Mouse (Mus musculus) hindbrain, embryonic 10.5 days (tissue): ENCODE data around the gene Tmem132e. TPM values are rescaled to one million over a fixed set of nuclear protein-coding genes. Genes with fewer than 3 reads are reported as not detected.
A peak's percentile ranks its signal among the peaks of the same experiment; 100 is the strongest.

Experiments used
- DNase-seq: peaks from one replicate; pipeline ENCODE4 v3.0.0-alpha.2; 2017; ENCODE audit warnings: low spot score
- H3K27ac ChIP-seq: fragments of 300-500 bp; sonication (generic); 2 replicates; pipeline ENCODE4 v1.5.1; 2016; ENCODE audit warnings: mild to moderate bottlenecking, moderate library complexity
- H3K27me3 ChIP-seq: fragments of 300-500 bp; sonication (generic); 2 replicates; pipeline ENCODE4 v1.6.1; 2016; ENCODE audit warnings: mild to moderate bottlenecking; ENCODE audit not compliant: poor library complexity, insufficient read depth, severe bottlenecking
- H3K36me3 ChIP-seq: fragments of 300-500 bp; sonication (generic); 2 replicates; pipeline ENCODE4 v1.6.1; 2016; ENCODE audit warnings: mild to moderate bottlenecking, moderate library complexity
- H3K4me1 ChIP-seq: fragments of 300-500 bp; sonication (generic); replicated peaks from 2 replicates; pipeline ENCODE4 v1.6.1; 2016; ENCODE audit warnings: mild to moderate bottlenecking
- H3K4me3 ChIP-seq: fragments of 300-500 bp; sonication (generic); 2 replicates; pipeline ENCODE4 v1.5.1; 2016; ENCODE audit warnings: mild to moderate bottlenecking, moderate library complexity
- H3K9me3 ChIP-seq: fragments of 300-500 bp; sonication (generic); 2 replicates; pipeline ENCODE4 v1.6.1; 2016; ENCODE audit warnings: mild to moderate bottlenecking, moderate library complexity
- WGBS: fragments of 180-500 bp; shearing (Covaris S2); methylation state at CpG from one replicate; pipeline ENCODE4 v1.1.7; 2016; 5-methylcytosine and 5-hydroxymethylcytosine counted together
- polyA plus RNA-seq: library from polyadenylated mRNA; unstranded; fragments of >200 nt; fragmentation: Nextera tagmentation; extraction: Ambion mirVana; gene quantifications from 2 replicates; pipeline ENCODE4 v1.2.1, GENCODE M21; 2016

Tmem132e gene
- polyA plus RNA-seq, 1 experiment from 2014 or later, result 1.4 TPM

DNA sequence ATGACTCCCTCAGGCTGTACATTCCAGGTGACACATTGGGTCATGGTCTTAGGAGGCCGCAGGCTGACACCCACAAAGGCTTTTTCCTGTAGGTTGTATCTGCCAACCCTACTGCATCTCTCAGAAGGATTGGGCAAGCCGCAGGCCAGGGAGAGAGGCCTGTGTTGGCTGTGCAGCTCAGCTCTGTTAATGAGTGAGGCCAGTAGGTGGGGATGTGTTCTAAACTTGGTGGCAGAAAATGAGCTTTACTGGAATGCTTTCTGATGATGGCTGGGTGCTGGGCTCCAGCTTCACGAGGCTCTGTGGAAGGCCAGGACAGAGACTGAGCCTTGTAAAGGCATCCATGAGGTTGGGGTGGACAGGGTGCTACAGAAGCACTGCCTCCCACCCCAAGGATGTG, 3.6 kb downstream of the Tmem132e start:
- no peaks in the 10 kb centered on the region for H3K36me3 ChIP-seq
- no peak overlapping the region for H3K27ac ChIP-seq
- WGBS, result 69% methylated on average over 3 of the region's 3 CpGs
- peaks cover 52% of the 10 kb centered on the region for H3K4me1 ChIP-seq
- no peak for DNase-seq
- H3K4me3 ChIP-seq, result no peak overlapping the region
- H3K27me3 ChIP-seq, result peaks cover 100% of the 10 kb centered on the region
- no peaks in the 10 kb centered on the region for H3K9me3 ChIP-seq

- Histone ChIP-seq H3K27me3 (peaks cover 95% of the 10 kb centered on the region), H3K4me1 (peaks cover 23% of the 10 kb centered on the region; the same call in 1 of the 2 replicates), H3K36me3 (no peaks in the 10 kb centered on the region), H3K9me3 (no peaks in the 10 kb centered on the region), H3K4me3 (no peak overlapping the region), H3K27ac (no peak overlapping the region)
- DNase-seq, result peak; percentile 41
- WGBS, result 10% methylated on average over 3 of the region's 3 CpGs
Measured at GRCm38 (mm10) chr11:82399621-82400020, 10.9 kb downstream of the Tmem132e start.

DNA sequence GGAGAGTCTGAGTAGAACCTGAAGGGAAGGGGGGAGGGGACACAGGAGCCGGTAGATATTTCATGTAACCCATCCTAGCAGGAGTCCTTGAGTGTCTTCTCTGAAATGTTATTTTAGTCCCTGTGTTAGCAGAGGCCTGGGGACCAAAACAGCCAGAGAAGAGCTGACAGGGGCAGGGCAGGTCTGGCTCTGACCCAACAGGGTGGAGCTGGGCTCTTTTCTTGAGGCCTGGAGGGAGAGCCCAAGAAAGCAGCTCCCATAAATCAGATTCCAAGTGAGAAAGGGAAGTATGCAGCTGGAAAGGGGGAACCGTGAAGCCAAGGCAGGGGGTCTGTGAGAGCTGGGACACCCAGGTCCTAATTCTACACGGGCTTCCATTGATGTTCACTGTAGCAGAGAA, 16.9 kb downstream of the Tmem132e start:
- DNase-seq, result no peak
- no peak overlapping the region for H3K4me3 ChIP-seq
- H3K27ac ChIP-seq, result peak overlapping the region; percentile 73
- H3K36me3 ChIP-seq, result no peaks in the 10 kb centered on the region
- WGBS, result 46% methylated on average over 3 of the region's 3 CpGs
- peaks cover 84% of the 10 kb centered on the region for H3K27me3 ChIP-seq
- peaks cover 50% of the 10 kb centered on the region for H3K4me1 ChIP-seq
- H3K9me3 ChIP-seq, result no peaks in the 10 kb centered on the region

DNA sequence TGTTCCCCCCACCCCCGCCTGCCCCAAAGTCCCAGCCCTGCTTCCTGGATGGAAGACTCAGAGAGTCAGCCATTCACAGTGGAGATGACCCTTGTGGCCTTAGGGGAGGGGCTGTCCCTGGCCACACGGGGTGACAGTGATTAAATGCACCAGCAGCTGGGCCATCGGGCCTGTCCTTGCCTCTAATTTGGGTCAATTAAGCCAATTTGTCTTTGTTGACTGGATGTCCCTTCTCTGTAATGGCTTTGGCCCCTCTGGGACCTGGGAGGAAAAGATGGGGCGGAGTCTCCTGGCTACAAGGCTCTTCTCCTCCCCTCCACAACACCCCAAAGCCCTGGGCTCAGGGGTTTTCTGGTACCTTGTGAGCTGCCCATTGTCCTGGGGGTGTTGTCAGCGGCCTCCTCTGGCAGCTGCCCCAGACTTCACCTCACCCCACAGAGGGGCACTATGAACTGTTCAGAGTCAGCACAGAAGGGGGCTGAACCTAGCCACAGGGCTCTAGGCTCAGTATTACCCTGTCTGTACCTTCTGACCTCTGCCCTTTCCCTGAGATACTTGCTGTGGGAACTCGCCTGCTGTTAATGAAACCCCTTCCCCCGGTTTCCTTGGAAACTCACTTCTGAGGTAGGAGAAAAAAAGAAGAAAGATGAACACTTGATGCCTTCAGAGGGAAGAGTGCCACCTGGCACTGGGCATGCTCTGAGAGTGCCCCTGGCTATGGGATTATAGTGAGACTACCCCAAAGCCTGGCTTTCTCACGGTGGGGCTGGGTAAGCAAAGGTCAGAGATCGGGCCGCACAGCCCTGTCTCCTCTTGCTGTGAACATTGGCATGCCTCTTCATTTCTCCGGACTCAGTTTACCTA, 17.9 kb downstream of the Tmem132e start:
- Histone ChIP-seq H3K27ac (peak overlapping the region; percentile 73; the same call in 1 of the 2 replicates), H3K36me3 (no peaks in the 10 kb centered on the region), H3K27me3 (peaks cover 85% of the 10 kb centered on the region), H3K4me1 (peaks cover 49% of the 10 kb centered on the region), H3K9me3 (no peaks in the 10 kb centered on the region), H3K4me3 (0 out of 2 replicates have a peak overlapping the region, but pooled peaks have one; percentile 1)
- WGBS, result 24% methylated on average over 11 of the region's 11 CpGs
- DNase-seq, result peak; percentile 77

GRCm38 (mm10) chr11:82412496-82412895, 23.8 kb downstream of the Tmem132e start:
- Histone ChIP-seq H3K4me1 (peaks cover 26% of the 10 kb centered on the region; the same call in 1 of the 2 replicates), H3K27me3 (peaks cover 97% of the 10 kb centered on the region)
- WGBS, result 68% methylated on average over 1 of the region's 1 CpGs

GRCm38 (mm10) chr11:82418337-82419041, 29.8 kb downstream of the Tmem132e start:
- no peak for DNase-seq
- H3K27me3 ChIP-seq, result peaks cover 88% of the 10 kb centered on the region
- no peaks in the 10 kb centered on the region for H3K9me3 ChIP-seq
- peak overlapping the region; percentile 23; the same call in 1 of the 2 replicates for H3K27ac ChIP-seq
- WGBS, result 55% methylated on average over 8 of the region's 9 CpGs
- H3K4me3 ChIP-seq, result no peak overlapping the region
- peaks cover 59% of the 10 kb centered on the region for H3K4me1 ChIP-seq
- no peaks in the 10 kb centered on the region for H3K36me3 ChIP-seq

More at GRCm38 (mm10) chr11:82412496-82412895, 23.8 kb downstream of the Tmem132e start:
- no peaks in the 10 kb centered on the region for H3K36me3 ChIP-seq
- H3K9me3 ChIP-seq, result no peaks in the 10 kb centered on the region
- no peak overlapping the region for H3K4me3 ChIP-seq
- no peak for DNase-seq
- H3K27ac ChIP-seq, result no peak overlapping the region

GRCm38 (mm10) chr11:82421909-82422308, 33.2 kb downstream of the Tmem132e start:
- DNase-seq, result no peak
- Histone ChIP-seq H3K27me3 (peaks cover 84% of the 10 kb centered on the region), H3K4me3 (no peak overlapping the region), H3K9me3 (no peaks in the 10 kb centered on the region), H3K27ac (no peak overlapping the region), H3K36me3 (no peaks in the 10 kb centered on the region), H3K4me1 (peaks cover 65% of the 10 kb centered on the region)
- 56% methylated on average over 5 of the region's 5 CpGs for WGBS

- no peaks in the 10 kb centered on the region for H3K36me3 ChIP-seq
- H3K9me3 ChIP-seq, result no peaks in the 10 kb centered on the region
- H3K4me1 ChIP-seq, result peaks cover 56% of the 10 kb centered on the region
- H3K27me3 ChIP-seq, result peaks cover 81% of the 10 kb centered on the region
- H3K4me3 ChIP-seq, result no peak overlapping the region
- H3K27ac ChIP-seq, result peak overlapping the region; percentile 45; the same call in 1 of the 2 replicates
- peak; percentile 55 for DNase-seq
- WGBS, result 15% methylated on average over 4 of the region's 4 CpGs
Measured at GRCm38 (mm10) chr11:82423521-82423920, 34.8 kb downstream of the Tmem132e start.

- Histone ChIP-seq H3K36me3 (no peaks in the 10 kb centered on the region), H3K9me3 (no peaks in the 10 kb centered on the region), H3K4me1 (peaks cover 14% of the 10 kb centered on the region), H3K4me3 (no peak overlapping the region), H3K27ac (no peak overlapping the region), H3K27me3 (peaks cover 93% of the 10 kb centered on the region)
- no peak for DNase-seq
- 72% methylated on average over 4 of the region's 4 CpGs for WGBS
Measured at GRCm38 (mm10) chr11:82428801-82429200, 40.1 kb downstream of the Tmem132e start.

- H3K4me1 ChIP-seq, result peaks cover 21% of the 10 kb centered on the region
- no peaks in the 10 kb centered on the region for H3K36me3 ChIP-seq
- peak overlapping the region; percentile 40; the same call in 1 of the 2 replicates for H3K27ac ChIP-seq
- DNase-seq, result peak; percentile 35
- H3K9me3 ChIP-seq, result no peaks in the 10 kb centered on the region
- peaks cover 96% of the 10 kb centered on the region for H3K27me3 ChIP-seq
- H3K4me3 ChIP-seq, result peak overlapping the region; percentile 56
- 2% methylated on average over 62 of the region's 62 CpGs for WGBS
Measured at GRCm38 (mm10) chr11:82434091-82434831, 45.6 kb downstream of the Tmem132e start.

DNA sequence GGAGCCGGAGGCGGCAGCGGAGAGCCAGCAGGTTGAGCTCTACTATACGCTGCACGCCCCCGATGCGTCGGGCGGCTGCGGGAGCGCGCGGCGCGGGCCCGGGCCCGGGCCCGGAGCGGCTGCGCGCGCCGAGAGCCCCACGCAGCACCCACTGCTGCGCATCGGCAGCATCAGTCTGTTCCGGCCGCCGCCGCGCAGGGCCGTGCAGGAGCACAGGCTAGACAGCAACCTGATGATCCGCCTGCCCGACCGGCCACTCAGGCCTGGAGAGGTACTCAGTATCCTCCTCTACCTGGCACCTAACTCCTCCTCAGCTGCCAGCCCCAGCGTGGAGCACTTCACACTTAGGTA, 46.1 kb downstream of the Tmem132e start:
- WGBS, result 3% methylated on average over 36 of the region's 36 CpGs
- H3K27me3 ChIP-seq, result peaks cover 91% of the 10 kb centered on the region

DNA sequence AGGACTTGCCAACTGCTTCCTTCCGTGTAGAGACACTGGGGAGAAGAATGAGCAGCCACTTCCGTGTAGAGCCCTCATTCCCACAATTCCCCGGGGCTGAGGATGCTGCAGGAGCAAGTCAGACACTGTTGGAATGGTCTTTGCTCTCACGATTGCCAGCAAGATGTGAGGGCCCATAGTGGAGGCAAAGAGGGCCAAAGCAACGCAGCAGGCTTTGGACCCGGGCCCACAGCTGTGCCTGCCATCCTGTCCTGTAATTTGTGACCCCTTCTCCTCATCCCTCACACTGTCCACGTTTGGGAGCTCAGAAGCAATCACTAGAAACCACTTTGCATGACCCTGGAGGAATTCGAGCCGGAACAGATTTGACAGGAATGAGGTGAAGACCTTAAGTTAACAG, 59.8 kb downstream of the Tmem132e start:
- Histone ChIP-seq H3K9me3 (no peaks in the 10 kb centered on the region), H3K4me1 (peaks cover 7% of the 10 kb centered on the region; the same call in 1 of the 2 replicates), H3K4me3 (no peak overlapping the region), H3K27me3 (peaks cover 23% of the 10 kb centered on the region), H3K27ac (no peak overlapping the region), H3K36me3 (no peaks in the 10 kb centered on the region)
- DNase-seq, result no peak
- 77% methylated on average over 9 of the region's 9 CpGs for WGBS

More for the DNA sequence above, 46.1 kb downstream of the Tmem132e start:
- peak; percentile 27 for DNase-seq
- no peaks in the 10 kb centered on the region for H3K9me3 ChIP-seq
- H3K27ac ChIP-seq, result peak overlapping the region; percentile 40; the same call in 1 of the 2 replicates
- H3K4me1 ChIP-seq, result peaks cover 21% of the 10 kb centered on the region
- H3K36me3 ChIP-seq, result no peaks in the 10 kb centered on the region
- peak overlapping the region; percentile 56 for H3K4me3 ChIP-seq
